Mouse (Mus musculus) lung, adult 2 months (tissue): Measurements from ENCODE around the gene Raet1e.
"Not testable (repeated sequence)": the region's sequence is repeated elsewhere in the genome, so short reads cannot be mapped to it uniquely, and the experiment has no call there.

Source experiments
- CTCF ChIP-seq: fragments of 200-500 bp; IDR thresholded peaks from 2 replicates; pipeline ENCODE4 v1.5.1; 2011; ENCODE audit warnings: mild to moderate bottlenecking, low read length, control low read depth; ENCODE audit not compliant: insufficient read depth
- POLR2A ChIP-seq: fragments of 200-500 bp; IDR thresholded peaks from 2 replicates; pipeline ENCODE4 v1.6.1; 2011; ENCODE audit warnings: low read depth, mild to moderate bottlenecking, control low read depth, low read length, borderline replicate concordance; ENCODE audit errors: extremely low read depth

DNA sequence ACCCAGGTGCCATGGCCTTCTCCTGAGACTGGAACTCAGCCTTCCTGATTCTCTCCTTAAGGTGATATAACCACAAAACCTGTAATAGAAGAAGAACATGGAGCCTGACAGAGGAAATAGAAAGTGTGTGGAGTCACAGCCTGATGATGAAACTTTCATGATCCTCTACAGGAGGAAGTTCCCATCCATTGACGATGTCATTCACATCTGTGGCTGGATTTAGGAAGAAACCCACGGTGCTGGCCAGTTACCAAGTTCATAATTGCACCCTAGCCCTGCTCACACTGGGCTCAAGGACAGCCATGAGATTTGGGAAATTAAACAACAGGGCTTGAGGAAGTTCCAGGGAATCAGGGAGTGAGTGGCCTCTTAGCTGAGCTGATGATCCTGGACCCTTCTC lies 7.7 kb downstream of the Raet1e start:
- not testable (repeated sequence) for TF ChIP-seq CTCF, POLR2A
